Mouse (Mus musculus) left cerebral cortex, adult 9 months (tissue): ENCODE measurements around the gene Sh2d4b.
A peak's percentile ranks its signal among the peaks of the same experiment; 100 is the strongest.

Experiments used
- DNase-seq, 2 experiments: peaks; one replicate each; pipeline ENCODE4 v3.0.0; 2022; ENCODE audit warnings: low spot score in 2 of 2

Gene Sh2d4b

DNA sequence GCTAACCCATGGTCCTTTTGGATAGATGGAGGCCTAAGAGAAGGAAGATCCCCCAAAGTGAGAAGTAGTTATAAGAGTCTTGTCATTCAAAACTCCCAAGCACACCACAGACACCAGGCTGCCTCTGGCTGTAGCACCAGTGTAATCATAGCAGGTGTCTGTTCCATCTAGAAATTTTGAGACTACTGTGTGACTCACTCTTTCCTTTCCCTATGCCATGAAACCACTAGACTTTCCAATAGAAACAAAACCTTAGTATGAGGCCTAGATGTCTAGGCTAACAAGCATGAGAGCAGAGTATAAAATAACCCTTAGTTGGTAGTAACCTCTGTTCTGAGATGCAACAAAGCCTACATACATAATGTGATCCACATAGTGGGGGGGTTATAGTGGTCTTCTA, 55.7 kb downstream of the Sh2d4b start:
- no peak for DNase-seq

DNA sequence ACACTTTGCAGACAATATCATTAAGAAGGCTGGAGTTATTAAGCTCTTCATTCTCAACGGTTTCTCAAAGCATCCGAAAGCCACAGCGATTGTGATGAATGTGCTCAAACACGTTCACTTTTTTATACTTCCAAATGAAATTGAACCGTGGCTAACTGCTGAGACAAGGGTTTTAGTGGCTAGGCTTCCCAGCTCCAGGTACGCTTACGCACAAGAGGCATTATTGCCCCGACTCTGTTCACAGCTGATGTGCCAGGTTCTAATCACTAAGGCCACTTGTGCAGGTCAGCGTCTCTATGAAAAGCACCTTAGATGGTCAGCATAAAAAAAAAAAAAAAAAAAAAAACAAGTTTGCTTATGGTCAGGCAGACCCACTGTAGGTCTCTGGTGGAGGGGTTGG, 62.6 kb downstream of the Sh2d4b start:
- no peak for DNase-seq

GRCm38 (mm10) chr14:40830094-40830493, 63.0 kb downstream of the Sh2d4b start:
- no peak for DNase-seq

DNA sequence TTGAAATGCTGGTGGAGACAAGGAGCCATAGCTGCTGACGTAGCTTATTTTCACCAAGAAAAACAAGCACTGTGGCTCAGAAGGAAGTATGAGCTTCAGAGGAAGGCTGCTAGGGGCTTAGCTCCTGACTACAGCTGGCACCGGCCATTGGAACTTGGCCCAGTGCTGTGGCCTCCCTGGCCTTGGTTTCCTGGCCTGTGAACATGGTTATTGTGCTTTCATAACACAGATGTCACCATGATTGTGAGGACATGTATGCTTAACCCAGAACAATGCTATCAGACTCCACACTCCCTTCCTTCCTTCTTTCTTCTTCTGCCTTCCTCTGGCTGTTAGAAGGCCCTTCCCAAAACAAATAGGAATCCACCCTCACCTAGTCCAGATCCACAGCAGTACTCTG, 75.0 kb downstream of the Sh2d4b start:
- DNase-seq: no peak

DNA sequence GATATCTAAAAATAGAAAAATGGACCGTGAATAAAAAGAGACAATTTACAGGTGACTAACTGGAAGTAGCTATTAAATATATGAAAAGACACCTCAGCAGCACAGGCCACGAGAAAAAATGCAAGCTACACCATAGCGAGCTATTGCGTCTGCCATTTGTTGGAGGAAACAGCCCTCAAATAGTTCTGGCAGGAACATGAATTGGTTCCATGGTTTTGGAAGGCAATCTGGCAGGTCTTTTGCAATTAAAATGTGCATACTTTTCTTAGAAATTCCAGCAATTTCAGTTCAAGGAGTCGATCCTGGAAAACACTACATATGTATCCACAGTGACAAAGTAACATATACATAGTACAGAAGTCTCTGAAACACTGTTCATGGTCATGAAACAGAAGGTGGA, 76.4 kb downstream of the Sh2d4b start:
- no peak for DNase-seq

- peak in 1 of 2 experiments; percentile 75 for DNase-seq
Observed at GRCm38 (mm10) chr14:40791606-40792005, 101.5 kb downstream of the Sh2d4b start.

DNA sequence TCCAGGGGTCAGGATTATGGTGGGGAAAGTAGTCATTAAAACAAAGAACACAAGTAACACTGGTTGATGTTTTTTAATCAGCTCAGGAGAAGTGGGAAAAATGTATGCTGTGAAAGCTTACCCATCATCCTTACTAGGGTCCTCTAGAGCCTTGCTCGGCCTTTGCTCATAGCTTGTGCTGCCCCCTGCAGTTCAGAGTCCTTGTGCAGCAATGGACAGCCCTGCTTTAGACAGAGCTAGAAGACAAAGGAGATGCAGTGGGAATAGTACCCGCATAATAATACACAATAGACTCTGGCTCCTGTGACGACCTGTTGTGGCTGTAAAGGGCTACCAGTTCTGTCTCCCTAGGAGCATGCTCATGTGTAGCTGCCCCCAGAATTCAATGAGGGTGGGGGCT, 104.0 kb downstream of the Sh2d4b start:
- no peak for DNase-seq

DNA sequence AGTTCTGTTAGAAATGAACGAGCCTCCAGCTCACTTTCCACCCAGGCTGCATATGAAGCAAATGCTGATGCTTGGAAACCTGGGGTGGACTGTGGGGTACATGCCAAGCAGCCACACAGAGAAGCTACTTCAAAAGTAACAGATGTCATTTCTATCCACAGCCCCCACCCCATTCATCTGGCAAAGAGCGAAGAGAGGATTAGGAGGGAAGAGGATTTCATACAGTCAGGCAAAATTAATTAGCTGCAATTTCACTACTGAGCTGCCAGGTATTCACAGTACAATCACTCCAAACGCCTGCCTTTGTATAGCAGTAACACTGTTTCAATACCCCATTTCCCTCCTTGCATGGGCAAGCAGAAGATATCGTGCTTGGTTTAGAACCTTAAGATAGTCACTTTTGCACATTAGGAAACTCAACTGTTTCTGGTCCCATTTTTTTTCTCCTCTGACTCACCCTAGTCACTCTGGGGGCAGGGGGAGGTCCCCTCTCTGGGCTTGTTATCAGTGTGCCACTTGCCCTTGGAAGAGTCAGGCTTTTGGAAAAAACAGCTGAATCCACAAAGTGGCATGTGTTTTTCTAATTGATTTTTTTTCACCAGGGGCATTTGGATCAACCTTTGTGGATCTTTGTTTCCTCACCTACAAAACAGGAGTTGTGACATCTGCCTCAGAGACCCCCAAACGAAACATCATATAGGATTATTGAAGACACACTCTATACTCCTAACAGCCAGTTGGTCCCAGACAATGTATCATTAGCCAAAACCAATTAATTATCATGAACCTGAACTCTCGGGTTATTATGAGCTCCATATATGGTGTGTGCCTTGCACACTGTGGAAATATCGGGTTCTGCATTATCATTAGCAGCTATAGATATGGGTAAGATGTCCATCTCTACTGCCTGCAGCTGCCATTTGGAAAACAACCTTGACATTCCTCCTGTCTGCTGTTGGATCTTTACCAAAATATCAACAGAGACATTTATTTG, 123.7 kb downstream of the Sh2d4b start:
- no peak for DNase-seq
